Mouse (Mus musculus): Measurements from ENCODE around the gene Lgals2.

GRCm38 (mm10) chr15:78899409-78899739 lies 44.0 kb upstream of the Lgals2 start, which contains the start of gene Gm49510:
- TF ChIP-seq CTCF (IDR thresholded peaks at IDR 0.05; ENCODE audit: extremely low read depth, insufficient read depth, insufficient read length, insufficient replicate concordance) (no peak), POLR2A (IDR thresholded peaks at IDR 0.05; ENCODE audit: low read depth, low read length) (no peak)
